Mouse (Mus musculus) ES-Bruce4 (cell line): Measurements from ENCODE around the gene E130308A19Rik.

ENCODE experiments used
- CTCF ChIP-seq: IDR thresholded peaks from one replicate; pipeline ENCODE4 v1.8.1; 2011; ENCODE audit warnings: low read depth, low read length
- POLR2A ChIP-seq: IDR thresholded peaks from one replicate; pipeline ENCODE4 v1.8.1; 2011; ENCODE audit warnings: low read length; ENCODE audit not compliant: insufficient read depth

DNA sequence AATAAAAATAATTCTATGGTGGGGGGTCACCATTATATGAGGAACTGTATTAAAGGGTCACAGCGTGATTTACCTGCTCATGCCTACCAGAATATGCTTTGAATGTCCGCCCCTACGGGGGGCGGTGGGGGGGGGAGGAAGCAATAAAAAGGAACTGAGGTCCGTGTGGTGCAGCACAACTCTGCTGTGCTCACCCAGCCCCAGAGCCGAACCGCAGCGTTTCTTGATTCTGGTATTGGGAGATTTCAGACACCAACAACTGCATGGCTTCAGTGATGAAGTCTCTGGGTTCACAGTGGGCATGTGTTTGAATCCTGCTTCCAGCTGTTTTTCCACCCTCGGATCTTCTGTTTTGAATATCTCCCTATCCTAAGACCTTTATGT lies 101.9 kb downstream of the E130308A19Rik start:
- TF ChIP-seq CTCF (no peak), POLR2A (no peak)
